Mouse (Mus musculus) lung, adult 2 months (tissue): ENCODE data around the gene Xylt2.

Source experiments
- CTCF ChIP-seq: fragments of 200-500 bp; IDR thresholded peaks from 2 replicates; pipeline ENCODE4 v1.5.1; 2011; ENCODE audit warnings: mild to moderate bottlenecking, low read length, control low read depth; ENCODE audit not compliant: insufficient read depth
- POLR2A ChIP-seq: fragments of 200-500 bp; IDR thresholded peaks from 2 replicates; pipeline ENCODE4 v1.6.1; 2011; ENCODE audit warnings: low read depth, mild to moderate bottlenecking, control low read depth, low read length, borderline replicate concordance; ENCODE audit errors: extremely low read depth

GRCm38 (mm10) chr11:94674984-94675383 is 2.3 kb downstream of the Xylt2 start:
- no peak for TF ChIP-seq CTCF
- TF ChIP-seq POLR2A = no peak
